Mouse (Mus musculus): ENCODE measurements at regions not wholly inside any gene's neighbourhood (a gene's known extent, or its start where the extent isn't known, plus 50 kb on each side); places are given as distances from the start of the nearest gene placed in this dataset.
A peak's percentile ranks its signal among the peaks of the same experiment; 100 is the strongest.

- no peak for DNase-seq (ENCODE audit: low read depth, low spot score)
These were observed 105.5 kb upstream of the Ccnd1 start for GRCm38 (mm10) chr7:145045230-145045629.

DNA sequence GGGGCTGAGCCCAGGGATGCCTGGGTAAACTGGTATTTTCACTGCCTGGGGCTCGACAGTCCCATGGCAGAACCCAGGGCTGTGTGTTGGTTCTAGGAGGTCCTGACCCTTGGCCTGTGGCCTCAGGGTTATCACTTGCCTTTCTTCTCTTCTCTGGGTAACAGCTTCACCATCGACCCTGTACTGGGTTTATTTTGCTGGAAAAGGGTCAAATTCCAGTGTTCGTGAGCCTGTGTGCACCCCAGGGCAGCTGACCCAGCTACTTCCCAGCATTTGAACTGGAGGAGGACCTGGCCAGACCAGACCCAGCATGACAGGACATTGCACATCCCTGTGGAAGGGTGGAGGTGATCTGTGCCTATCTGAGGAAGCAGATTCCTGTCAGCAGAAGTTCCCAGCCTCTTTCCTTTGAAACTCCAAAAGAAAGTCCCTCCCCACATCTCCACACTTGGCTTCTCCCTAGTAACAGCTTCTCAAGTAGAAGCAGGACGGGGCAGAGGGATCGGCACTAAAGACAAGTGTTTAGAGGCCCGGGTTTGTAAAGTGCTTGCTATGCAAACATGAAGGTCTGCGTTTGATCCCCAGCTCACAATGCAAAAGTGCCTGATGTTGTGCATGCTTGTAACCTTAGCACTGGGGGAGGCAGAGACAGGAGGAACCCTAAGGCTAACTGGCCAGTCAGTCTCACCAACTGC is 103.9 kb upstream of the Ccnd1 start:
- no peak for DNase-seq (ENCODE audit: low read depth, low spot score)

GRCm38 (mm10) chr7:145040871-145041270 is 101.1 kb upstream of the Ccnd1 start:
- DNase-seq (ENCODE audit: low read depth, low spot score): no peak

GRCm38 (mm10) chr7:145034385-145034784 is 94.7 kb upstream of the Ccnd1 start:
- no peak for DNase-seq (ENCODE audit: low read depth, low spot score)

GRCm38 (mm10) chr7:145031275-145031674 is 91.5 kb upstream of the Ccnd1 start:
- DNase-seq (ENCODE audit: low read depth, low spot score): no peak

DNA sequence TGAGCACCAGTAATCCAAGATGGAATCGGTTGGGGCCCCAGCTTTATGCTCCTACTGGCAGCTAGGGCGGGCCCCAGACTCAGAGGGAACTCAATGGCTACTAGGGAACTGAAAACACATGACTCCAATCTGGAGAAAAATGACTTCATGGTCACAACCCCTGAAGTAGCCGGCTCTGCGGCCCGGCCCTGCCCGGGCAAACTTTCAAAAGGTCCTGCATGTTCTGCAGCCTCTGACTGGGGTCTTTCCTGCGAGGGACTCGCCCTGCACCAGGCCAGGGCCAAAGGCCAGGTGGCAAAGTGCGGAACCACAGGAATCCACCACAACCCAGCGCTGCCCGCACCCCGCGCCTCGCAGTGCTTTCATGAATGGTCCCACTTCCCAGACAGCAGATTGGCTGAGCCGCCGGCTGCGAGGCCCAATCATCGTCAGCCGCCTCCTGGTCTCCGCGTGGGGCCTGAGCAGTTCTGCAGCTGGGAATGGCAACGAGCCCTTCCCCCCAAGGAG is 91.0 kb upstream of the Ccnd1 start:
- DNase-seq (ENCODE audit: low read depth, low spot score): peak; percentile 85

DNA sequence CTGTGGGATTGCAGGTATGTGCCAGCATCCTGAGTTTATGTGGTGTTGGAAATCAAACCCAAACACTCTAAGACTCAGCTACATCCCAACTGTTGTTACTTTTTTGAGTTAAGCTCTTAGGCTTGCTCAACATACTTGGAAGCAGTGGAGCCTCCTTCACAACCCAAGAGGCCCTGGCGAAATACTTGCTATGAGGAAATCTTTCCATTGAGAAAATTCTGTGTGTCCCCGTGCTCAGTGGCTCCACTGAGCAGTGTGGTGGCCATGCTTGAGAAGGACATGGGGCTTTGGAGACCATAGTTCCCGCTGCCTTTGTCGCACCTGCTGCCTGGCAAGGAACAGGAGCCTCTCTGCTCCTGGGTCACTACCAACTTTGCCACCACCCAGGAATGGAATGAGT is 89.9 kb upstream of the Ccnd1 start:
- no peak for DNase-seq (ENCODE audit: low read depth, low spot score)

DNA sequence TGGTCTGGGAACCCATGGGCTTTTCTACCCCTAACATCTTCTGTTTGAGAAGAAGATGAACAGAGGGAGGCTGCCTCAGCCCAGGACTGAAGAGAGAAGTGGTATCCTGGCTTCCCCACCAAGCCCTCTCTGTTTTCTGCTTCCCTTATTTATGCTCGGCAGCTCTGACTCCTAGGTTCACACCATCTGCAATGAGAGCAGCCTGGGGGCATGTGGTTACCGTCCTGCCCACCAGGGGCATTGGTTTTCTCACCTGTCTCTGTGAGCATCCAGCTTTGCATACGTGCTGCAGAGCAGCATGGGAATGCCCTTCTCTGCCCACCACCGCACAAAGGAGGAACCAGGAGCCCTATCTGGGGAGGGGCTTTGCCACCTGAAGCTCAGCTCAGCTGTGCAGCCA is 89.4 kb upstream of the Ccnd1 start:
- DNase-seq (ENCODE audit: low read depth, low spot score): no peak

DNA sequence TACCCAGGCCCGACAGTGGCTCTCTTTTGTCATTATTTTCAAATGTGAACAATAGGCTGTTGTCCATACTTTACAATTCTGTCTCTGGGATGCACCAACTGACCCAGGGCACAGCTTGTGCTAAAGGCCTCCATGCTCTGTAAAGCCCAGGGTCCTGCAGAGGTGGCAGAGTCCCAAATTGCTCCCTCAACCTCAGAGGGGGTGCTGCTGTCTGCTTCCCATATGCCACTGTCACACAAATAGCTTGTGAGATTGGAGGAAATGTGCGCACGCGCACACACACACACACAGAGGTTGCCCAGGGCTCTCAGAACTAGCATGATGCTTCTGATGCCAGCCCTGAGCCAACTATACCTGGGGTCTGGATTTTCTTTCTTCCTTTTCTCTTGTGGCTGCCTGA is 87.3 kb upstream of the Ccnd1 start:
- peak; percentile 58 for DNase-seq (ENCODE audit: low read depth, low spot score)

DNA sequence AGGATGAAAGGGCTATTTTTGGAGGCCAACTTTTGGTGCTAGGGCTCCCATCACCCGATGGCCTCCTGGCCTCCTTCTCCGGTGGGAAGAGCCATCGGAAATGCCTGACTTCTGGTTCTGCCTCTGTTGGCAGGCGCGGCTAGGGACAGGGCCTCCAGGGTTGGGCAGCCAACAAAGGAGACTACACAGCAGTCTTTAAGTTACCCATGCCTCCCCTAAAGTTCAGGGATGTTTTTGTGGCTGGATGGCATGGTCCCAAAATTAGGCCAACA is 86.2 kb upstream of the Ccnd1 start:
- DNase-seq (ENCODE audit: low read depth, low spot score): no peak

DNA sequence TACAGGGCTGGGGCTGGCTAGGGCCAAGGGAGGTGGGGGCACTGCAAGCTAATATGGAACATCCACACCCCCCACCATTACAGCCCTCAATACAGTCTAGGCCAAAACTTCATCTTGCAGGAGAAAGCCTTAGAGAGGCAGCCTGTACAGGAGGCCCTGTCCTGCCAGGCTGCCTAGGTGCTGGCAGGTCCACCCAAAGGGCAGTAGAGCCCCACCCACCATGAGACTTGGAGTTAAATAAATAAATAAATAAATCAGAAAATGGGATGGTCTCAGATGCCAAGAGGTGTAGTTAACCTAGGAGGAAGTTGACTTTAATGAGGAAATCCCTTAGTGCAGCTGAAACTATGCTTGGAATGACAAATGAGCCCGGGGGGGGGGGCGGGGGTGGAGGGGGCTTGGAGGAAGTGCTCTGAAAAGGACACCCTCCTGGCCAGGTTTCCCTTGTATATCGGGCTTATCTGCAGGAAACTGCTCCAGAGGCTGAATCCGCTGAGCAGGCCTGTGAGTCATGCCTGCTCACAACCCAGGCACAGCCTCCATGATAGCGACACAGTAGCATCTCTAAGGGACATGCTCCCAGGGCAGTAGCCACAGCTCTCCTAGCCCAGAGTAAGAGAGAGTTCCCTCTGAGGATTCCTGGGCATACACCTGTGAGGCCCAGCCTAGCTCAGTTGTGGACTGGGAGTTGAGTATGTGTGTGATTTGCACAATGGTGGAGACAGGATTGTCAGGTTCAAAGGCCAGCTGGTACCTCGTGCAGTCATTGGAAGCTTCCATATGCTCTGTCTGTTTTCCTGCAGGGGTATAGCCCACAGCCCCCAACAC is 85.7 kb upstream of the Ccnd1 start:
- peak; percentile 24 for DNase-seq (ENCODE audit: low read depth, low spot score)

DNA sequence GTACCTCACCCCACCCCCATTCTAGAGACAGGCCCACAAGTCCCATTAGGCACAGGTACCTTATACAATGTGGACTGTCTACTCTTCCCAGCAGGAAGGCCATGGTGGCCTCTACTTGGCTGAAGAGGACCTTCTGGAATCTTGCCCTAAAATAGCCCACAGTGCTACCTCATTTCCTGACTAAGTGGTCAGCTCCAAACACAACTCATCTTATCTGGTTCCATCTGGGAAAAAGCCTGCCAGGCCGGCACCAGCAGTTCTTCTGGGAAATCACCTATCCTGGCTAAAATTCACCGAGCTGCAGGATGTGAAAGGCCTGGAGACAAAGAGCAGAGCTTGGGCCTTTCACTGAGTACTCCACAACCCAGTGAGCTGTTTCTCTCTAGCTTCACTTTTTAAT is 84.9 kb upstream of the Ccnd1 start:
- no peak for DNase-seq (ENCODE audit: low read depth, low spot score)

- peak; percentile 45 for DNase-seq (ENCODE audit: low read depth, low spot score)
These were observed 79.4 kb upstream of the Ccnd1 start for GRCm38 (mm10) chr7:145019137-145019536.

DNA sequence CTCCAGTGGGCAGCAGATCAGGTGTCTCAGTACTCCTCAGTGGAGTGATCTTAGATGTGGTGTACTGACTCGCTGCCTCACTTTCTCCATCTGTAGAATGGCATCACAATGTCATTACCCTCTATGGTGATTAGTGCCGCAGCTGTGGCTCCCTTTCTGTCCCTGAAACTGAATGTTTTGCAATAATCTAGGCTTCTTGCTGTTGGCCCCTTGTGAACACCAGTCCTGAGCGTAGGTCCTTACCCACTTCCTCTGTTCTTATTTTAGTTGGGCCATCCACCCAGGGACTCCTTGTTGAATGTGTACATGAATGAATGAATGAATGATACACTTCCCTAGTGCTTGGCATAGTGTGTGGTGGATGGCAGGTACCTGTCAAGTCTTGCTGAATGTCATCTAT is 78.4 kb upstream of the Ccnd1 start:
- DNase-seq (ENCODE audit: low read depth, low spot score): no peak

DNA sequence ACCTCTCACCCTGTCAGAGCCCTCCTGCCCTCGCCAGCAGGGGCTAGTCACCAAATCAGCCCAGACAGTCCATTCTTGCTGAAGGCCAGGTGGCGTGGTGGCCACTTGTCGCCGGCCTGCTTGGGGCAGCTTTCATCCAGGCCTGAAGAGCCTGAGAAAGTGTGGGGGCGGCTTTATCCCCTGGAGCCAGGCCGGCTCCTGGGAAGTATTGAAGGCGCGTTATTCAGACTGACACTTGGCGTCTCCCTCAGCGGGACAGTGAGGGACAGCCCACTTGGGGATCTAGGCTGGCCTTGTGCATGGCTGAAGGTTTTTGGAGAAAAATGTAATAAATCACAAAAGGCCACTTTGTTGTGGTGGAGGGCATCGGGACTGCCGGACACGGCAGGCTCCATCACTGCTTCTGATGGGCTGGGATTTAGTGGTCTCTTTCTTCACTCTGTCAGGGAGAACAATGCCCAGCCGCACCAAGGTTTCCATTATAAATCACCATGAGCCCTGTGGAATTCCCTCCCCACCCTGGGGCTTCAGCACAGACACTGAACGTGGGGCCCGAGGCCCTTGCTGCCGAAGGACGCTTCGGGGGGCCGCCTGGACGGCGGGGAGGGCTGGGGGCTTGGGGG is 75.8 kb upstream of the Ccnd1 start:
- DNase-seq (ENCODE audit: low read depth, low spot score): no peak

- no peak for DNase-seq (ENCODE audit: low read depth, low spot score)
These were observed 71.0 kb upstream of the Ccnd1 start for GRCm38 (mm10) chr7:145010757-145011156.

DNA sequence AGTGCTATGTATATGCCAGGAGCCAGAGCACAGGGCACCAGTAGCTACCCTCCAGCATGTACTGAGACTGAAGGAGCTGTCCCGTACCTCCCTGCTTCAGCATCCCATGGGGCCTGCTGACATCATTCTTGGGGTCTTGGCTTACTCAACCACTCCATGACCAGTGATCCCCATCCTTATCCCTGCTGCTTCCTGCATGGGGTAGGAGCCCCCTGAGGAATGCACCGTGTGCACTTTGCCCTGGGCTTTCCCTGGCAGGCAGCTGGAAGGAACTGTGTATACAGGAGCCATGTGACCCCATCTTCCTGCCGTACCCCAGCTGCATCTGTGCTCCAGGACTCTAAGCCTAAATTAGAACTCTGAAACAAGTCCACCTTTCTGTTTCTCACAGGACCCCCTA is 70.3 kb upstream of the Ccnd1 start:
- no peak for DNase-seq (ENCODE audit: low read depth, low spot score)

- no peak for DNase-seq (ENCODE audit: low read depth, low spot score)
These were observed 69.1 kb upstream of the Ccnd1 start for GRCm38 (mm10) chr7:145008662-145009333.

DNA sequence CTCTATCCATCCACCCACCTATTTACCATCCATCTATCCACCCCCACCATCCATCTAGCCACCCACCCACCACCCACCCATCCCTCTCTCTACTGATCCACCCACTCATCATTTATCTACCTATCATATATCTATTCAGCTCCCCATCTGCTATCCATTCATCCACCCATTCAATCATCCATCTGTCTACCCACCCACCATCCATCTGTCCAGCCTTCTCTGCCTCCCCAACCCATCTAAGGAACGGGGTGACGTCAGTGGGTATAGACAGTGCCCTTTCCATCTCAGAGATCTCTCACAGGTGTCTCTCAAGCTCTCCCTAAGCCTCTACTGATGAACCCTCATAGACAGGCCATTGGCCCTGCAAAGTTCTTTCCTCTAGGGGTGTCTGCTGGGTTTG is 67.5 kb upstream of the Ccnd1 start:
- DNase-seq (ENCODE audit: low read depth, low spot score): peak; percentile 34

DNA sequence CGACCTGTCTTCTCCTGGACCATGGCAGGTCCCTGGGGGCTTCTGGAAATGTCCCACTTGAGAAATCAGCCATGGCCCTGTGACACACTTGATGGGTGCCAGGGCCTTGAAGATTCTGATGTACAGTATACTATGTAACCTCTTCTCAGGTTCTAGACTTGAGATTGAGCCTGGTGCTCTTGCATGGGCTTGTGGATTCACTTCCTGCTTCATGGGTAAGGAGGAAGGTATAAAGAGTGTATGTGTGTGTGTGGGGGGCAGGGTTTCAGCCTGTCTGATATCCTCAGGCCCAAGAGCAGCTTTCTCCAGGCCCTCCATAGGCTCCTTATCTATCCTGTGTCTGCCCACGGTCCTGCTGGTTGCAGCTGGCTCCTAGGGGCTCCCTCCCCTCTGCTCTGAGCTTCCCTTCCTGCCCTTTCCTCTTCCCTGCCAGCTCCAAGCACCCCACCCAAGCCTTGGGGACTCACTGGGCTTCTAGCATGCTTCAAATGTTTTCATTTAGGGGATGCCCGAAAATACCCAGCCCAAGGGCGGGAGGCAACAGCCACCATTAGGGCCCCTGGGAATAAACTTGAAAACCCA is 61.9 kb upstream of the Ccnd1 start:
- DNase-seq (ENCODE audit: low read depth, low spot score): no peak

- DNase-seq (ENCODE audit: low read depth, low spot score): peak; percentile 18
These were observed 60.0 kb upstream of the Ccnd1 start for GRCm38 (mm10) chr7:144999741-145000140.

DNA sequence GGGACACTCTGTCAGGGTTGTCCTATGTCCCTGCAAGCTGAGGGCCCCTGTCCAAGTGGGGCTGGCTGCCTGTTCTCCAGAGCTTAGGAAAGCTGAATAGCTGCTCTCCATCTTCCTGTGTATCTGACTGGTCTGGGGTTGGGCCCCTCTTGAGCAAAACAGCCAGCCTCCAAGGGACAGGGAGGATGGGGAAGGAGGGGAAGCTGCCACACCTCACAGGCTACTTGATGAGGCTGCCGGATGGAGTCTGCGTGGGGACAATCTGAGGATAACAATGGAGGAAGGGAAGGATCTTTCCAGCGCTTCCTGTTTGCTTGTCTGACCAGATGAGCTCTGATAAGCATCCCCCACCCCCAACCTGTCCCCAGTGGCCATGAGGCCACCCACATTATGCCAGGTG is 57.1 kb upstream of the Ccnd1 start:
- no peak for DNase-seq (ENCODE audit: low read depth, low spot score)

Data from brain, adult 2 months (tissue).